Mouse (Mus musculus) forebrain, embryonic 11.5 days (tissue): ENCODE measurements around the gene Prkd3. TPM values are rescaled to one million over a fixed set of nuclear protein-coding genes. Genes with fewer than 3 reads are reported as not detected.

Experiments used
- ATAC-seq: fragments of 200-750 bp; cut with Nextera tagmentation; replicated peaks from 2 replicates; pipeline ENCODE4 v1.8.0; 2017; ENCODE audit warnings: moderate TSS enrichment; ENCODE audit not compliant: low FRiP score
- DNase-seq: peaks from one replicate; pipeline ENCODE4 v3.0.0-alpha.2; 2017; ENCODE audit warnings: low spot score
- H3K27ac ChIP-seq: fragments of 300-500 bp; sonication (generic); 2 replicates; pipeline ENCODE4 v1.5.1; 2014; ENCODE audit warnings: low read depth, low read length
- H3K27me3 ChIP-seq: fragments of 300-500 bp; sonication (generic); 2 replicates; pipeline ENCODE4 v1.6.1; 2014; ENCODE audit warnings: mild to moderate bottlenecking, low read length, mixed read lengths; ENCODE audit not compliant: control insufficient read depth, insufficient read depth
- H3K36me3 ChIP-seq: fragments of 300-500 bp; sonication (generic); 2 replicates; pipeline ENCODE4 v1.6.1; 2014; ENCODE audit warnings: mild to moderate bottlenecking, low read length, moderate library complexity, mixed read lengths; ENCODE audit not compliant: control insufficient read depth, insufficient read depth
- H3K4me1 ChIP-seq: fragments of 300-500 bp; sonication (generic); replicated peaks from 2 replicates; pipeline ENCODE4 v1.6.1; 2014; ENCODE audit warnings: low read length, mixed read lengths; ENCODE audit not compliant: control insufficient read depth, insufficient read depth
- H3K4me2 ChIP-seq: fragments of 300-500 bp; sonication (generic); 2 replicates; pipeline ENCODE4 v1.6.1; 2014; ENCODE audit warnings: low read depth, mild to moderate bottlenecking, low read length, moderate library complexity, mixed read lengths; ENCODE audit not compliant: severe bottlenecking
- H3K4me3 ChIP-seq: fragments of 300-500 bp; sonication (generic); 2 replicates; pipeline ENCODE4 v1.5.1; 2014; ENCODE audit warnings: low read depth, low read length
- H3K9ac ChIP-seq: fragments of 300-500 bp; sonication (generic); 2 replicates; pipeline ENCODE4 v1.6.1; 2014; ENCODE audit warnings: low read length
- H3K9me3 ChIP-seq: fragments of 300-500 bp; sonication (generic); 2 replicates; pipeline ENCODE4 v1.6.1; 2016; ENCODE audit warnings: low read length, mixed read lengths; ENCODE audit not compliant: control insufficient read depth
- WGBS: fragments of 180-500 bp; shearing (Covaris S2); extraction: QIAGEN DNeasy Blood & Tissue Kit; methylation state at CpG from one replicate; pipeline ENCODE4 v1.1.7; 2014; 5-methylcytosine and 5-hydroxymethylcytosine counted together
- polyA plus RNA-seq: library from polyadenylated mRNA; unstranded; fragments of >200 nt; fragmentation: Nextera tagmentation; extraction: Ambion mirVana; gene quantifications from 2 replicates; pipeline ENCODE4 v1.2.1, GENCODE M21; 2014

The Prkd3 gene
- polyA plus RNA-seq, 1 experiment from 2014 or later = 60.5 TPM

GRCm38 (mm10) chr17:78937229-78937853, 83.3 kb downstream of the Prkd3 start:
- peak overlapping the region; percentile 62 for H3K9ac ChIP-seq
- ATAC-seq = no peak; the same call in 1 of the 2 replicates
- no peaks in the 10 kb centered on the region for H3K9me3 ChIP-seq
- H3K27me3 ChIP-seq = no peaks in the 10 kb centered on the region
- no peak for DNase-seq
- 9% methylated on average over 26 of the region's 26 CpGs for WGBS
- peak overlapping the region; percentile 49 for H3K4me3 ChIP-seq
- no peaks in the 10 kb centered on the region for H3K36me3 ChIP-seq
- peak overlapping the region; percentile 70 for H3K4me2 ChIP-seq
- H3K4me1 ChIP-seq = 0 out of 2 replicates have a peak, but pooled peaks cover 5% of the 10 kb centered on the region
- H3K27ac ChIP-seq = peak overlapping the region; percentile 4; the same call in 1 of the 2 replicates

DNA sequence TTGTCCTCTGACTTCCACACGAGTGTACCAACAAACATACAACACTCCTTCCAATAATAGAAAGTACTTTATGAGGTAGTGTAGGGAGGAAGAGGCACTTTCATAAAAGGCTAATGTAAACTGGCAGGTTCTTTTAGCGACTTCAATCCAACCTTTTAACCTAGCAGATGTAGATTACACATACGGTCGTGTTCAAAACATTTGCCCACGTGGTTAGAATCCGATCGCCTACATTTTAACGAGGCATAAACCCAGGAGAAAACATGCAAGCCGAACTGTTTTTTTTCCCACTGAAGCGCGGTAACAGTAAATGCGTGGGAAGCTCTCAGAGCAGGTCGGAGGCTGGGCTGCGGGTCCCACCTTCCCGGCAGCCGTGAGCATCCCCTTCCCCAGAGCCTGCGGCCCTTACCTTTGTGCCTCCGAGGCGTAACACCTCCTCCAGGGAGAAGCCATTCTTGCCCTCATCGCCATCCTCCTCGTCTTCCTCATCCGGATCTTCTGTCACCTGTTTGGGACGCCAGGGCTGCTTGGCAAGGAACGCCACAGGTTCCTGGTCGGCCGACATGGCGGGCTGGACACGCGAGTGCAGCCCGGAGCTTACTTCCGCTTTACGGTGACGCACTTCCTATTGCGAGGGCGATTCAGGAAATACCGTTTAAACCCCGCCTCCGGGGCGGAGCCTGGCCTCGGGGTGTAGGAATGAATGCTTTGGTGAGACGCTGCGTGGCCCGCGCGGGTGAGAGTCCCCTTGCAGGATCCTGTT, 84.0 kb downstream of the Prkd3 start, which contains the start of the genes Cebpz and Ndufaf7:
Cebpz (minus strand) TSS at position 601 of the 763 bp plus-strand sequence.
Ndufaf7 (plus strand) TSS at position 671 of the 763 bp plus-strand sequence.
- under 1% methylated on average over 45 of the region's 45 CpGs for WGBS
- no peaks in the 10 kb centered on the region; the same call in 1 of the 2 replicates for H3K36me3 ChIP-seq
- ATAC-seq = peak; percentile 100
- DNase-seq = peak; percentile 97
- H3K9ac ChIP-seq = peak within 1 kb of the TSS; percentile 62
- peak within 1 kb of the TSS; percentile 4; the same call in 1 of the 2 replicates for H3K27ac ChIP-seq
- H3K4me3 ChIP-seq = peak within 1 kb of the TSS; percentile 49
- no peaks in the 10 kb centered on the region for H3K9me3 ChIP-seq
- no peaks in the 10 kb centered on the region for H3K27me3 ChIP-seq
- H3K4me2 ChIP-seq = peak within 1 kb of the TSS; percentile 70
- 0 out of 2 replicates have a peak, but pooled peaks cover 5% of the 10 kb centered on the region for H3K4me1 ChIP-seq

DNA sequence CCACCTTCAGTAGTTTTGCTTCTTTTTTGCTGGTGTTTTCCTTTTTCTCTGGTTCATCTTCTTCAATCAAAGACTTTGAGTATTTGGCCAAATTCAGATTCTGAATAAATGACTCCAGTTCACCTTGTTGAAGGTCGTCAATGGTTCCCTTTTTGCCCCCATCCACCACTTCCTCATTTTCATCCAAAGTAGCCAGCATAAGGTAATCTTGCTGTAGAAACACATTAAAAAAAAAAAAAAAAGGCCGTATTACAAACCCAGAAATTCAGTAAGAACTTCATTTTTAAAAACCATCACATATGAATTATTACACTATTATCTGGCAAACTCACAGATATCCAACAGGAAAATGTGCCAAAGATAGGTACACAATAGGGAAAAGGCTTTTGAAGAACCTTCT, 84.8 kb downstream of the Prkd3 start:
- Histone ChIP-seq H3K4me1 (0 out of 2 replicates have a peak, but pooled peaks cover 5% of the 10 kb centered on the region), H3K27ac (no peak overlapping the region), H3K4me3 (peak overlapping the region; percentile 49), H3K9me3 (no peaks in the 10 kb centered on the region), H3K27me3 (no peaks in the 10 kb centered on the region), H3K4me2 (peak overlapping the region; percentile 70), H3K36me3 (no peaks in the 10 kb centered on the region; the same call in 1 of the 2 replicates), H3K9ac (peak overlapping the region; percentile 62; the same call in 1 of the 2 replicates)
- WGBS = 84% methylated on average over 2 of the region's 2 CpGs
- DNase-seq = no peak
- no peak for ATAC-seq

DNA sequence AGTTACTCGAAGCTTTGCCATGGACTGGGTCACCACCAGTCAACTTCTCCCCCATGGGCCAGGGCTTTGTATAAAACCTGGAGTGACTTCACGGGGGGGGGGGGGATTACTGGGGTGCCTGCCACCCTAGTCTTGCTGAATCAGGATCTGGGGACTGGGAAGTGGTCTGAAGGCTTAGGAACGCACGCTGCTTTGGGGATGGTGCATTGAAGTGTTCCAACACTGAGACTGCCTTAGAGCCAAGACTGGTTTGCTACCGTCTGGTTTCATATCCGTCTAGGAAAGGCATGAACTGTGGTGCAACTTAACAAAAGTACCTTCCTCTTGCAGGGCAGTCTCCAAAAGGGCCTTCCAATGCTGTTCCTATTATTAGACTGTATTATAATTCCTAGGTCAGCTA, 102.9 kb downstream of the Prkd3 start:
- no peak for DNase-seq
- peaks cover 8% of the 10 kb centered on the region for H3K36me3 ChIP-seq
- 40% methylated on average over 6 of the region's 6 CpGs for WGBS
- H3K4me2 ChIP-seq = 0 out of 2 replicates have a peak overlapping the region, but pooled peaks have one; percentile 15
- H3K27ac ChIP-seq = no peak overlapping the region
- no peaks in the 10 kb centered on the region for H3K9me3 ChIP-seq
- no peak overlapping the region for H3K9ac ChIP-seq
- no peak overlapping the region for H3K4me3 ChIP-seq
- no peaks in the 10 kb centered on the region for H3K27me3 ChIP-seq
- no peaks in the 10 kb centered on the region; the same call in 1 of the 2 replicates for H3K4me1 ChIP-seq
- ATAC-seq = no peak

GRCm38 (mm10) chr17:78916899-78917298, 103.7 kb downstream of the Prkd3 start:
- Histone ChIP-seq H3K4me2 (peak overlapping the region; percentile 65), H3K4me1 (no peaks in the 10 kb centered on the region; the same call in 1 of the 2 replicates), H3K27ac (peak overlapping the region; percentile 58), H3K36me3 (peaks cover 7% of the 10 kb centered on the region), H3K4me3 (peak overlapping the region; percentile 63), H3K9ac (peak overlapping the region; percentile 67), H3K27me3 (no peaks in the 10 kb centered on the region), H3K9me3 (no peaks in the 10 kb centered on the region)
- DNase-seq (no peak), ATAC-seq (peak; percentile 14)
- 5% methylated on average over 11 of the region's 11 CpGs for WGBS

- Histone ChIP-seq H3K9ac (peak within 1 kb of the TSS; percentile 67), H3K27ac (peak within 1 kb of the TSS; percentile 58), H3K4me2 (peak within 1 kb of the TSS; percentile 65), H3K4me1 (no peaks in the 10 kb centered on the region; the same call in 1 of the 2 replicates), H3K36me3 (peaks cover 3% of the 10 kb centered on the region), H3K9me3 (no peaks in the 10 kb centered on the region), H3K4me3 (peak within 1 kb of the TSS; percentile 63), H3K27me3 (no peaks in the 10 kb centered on the region)
- ATAC-seq (peak; percentile 95), DNase-seq (peak; percentile 92)
- WGBS = under 1% methylated on average over 37 of the region's 37 CpGs
These were observed 104.2 kb downstream of the Prkd3 start, which contains the start of gene Cebpzos for GRCm38 (mm10) chr17:78916369-78916813. TSS of gene Cebpzos (plus strand) at chr17:78916500.

- DNase-seq (no peak), ATAC-seq (peak; percentile 19)
- Histone ChIP-seq H3K4me3 (peak overlapping the region; percentile 63), H3K9ac (peak overlapping the region; percentile 67), H3K4me2 (peak overlapping the region; percentile 65), H3K9me3 (no peaks in the 10 kb centered on the region), H3K27me3 (no peaks in the 10 kb centered on the region), H3K4me1 (no peaks in the 10 kb centered on the region; the same call in 1 of the 2 replicates), H3K27ac (no peak overlapping the region), H3K36me3 (no peaks in the 10 kb centered on the region; the same call in 1 of the 2 replicates)
- WGBS = 47% methylated on average over 6 of the region's 6 CpGs
These were observed 104.8 kb downstream of the Prkd3 start for GRCm38 (mm10) chr17:78915772-78916171.

DNA sequence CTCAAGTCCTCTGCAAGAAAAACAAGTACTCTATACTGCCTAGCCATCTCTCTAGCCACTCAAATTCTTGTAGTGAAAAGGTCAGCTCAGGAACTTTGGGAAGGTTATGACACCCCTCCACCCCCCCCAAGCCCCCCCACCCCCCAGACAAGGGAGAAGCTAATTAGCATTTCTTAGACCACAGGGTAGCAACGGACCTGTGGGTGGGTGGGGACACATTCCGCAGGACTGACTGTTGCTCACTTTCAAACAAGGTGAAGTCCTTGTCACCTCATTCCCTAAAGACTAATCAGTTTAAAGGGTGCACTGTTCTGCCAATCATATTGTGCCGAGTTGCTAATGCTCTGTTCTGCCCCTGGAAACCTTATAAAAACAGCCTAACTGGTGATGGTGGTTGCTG, 106.7 kb downstream of the Prkd3 start:
- H3K9me3 ChIP-seq = no peaks in the 10 kb centered on the region
- H3K4me1 ChIP-seq = no peaks in the 10 kb centered on the region; the same call in 1 of the 2 replicates
- H3K4me2 ChIP-seq = no peak overlapping the region
- no peak overlapping the region for H3K27ac ChIP-seq
- H3K9ac ChIP-seq = no peak overlapping the region
- no peaks in the 10 kb centered on the region for H3K27me3 ChIP-seq
- H3K36me3 ChIP-seq = no peaks in the 10 kb centered on the region
- 92% methylated on average over 3 of the region's 3 CpGs for WGBS
- ATAC-seq (no peak), DNase-seq (no peak)
- H3K4me3 ChIP-seq = no peak overlapping the region
